Mouse (Mus musculus) liver, adult 2 months (tissue): ENCODE measurements at regions not wholly inside any gene's neighbourhood (a gene's known extent, or its start where the extent isn't known, plus 50 kb on each side); places are given as distances from the start of the nearest gene placed in this dataset.

Source experiments
- DNase-seq: peaks from one replicate; pipeline ENCODE4 v3.0.0-alpha.2; 2011; ENCODE audit warnings: low read depth, low spot score; ENCODE audit errors: extremely low read depth
- H3K27ac ChIP-seq: fragments of 200-500 bp; replicated peaks from 2 replicates; pipeline ENCODE4 v1.5.1; 2012; ENCODE audit warnings: low read depth, mild to moderate bottlenecking, control low read depth, inconsistent platforms, low read length; ENCODE audit not compliant: insufficient read depth
- H3K27me3 ChIP-seq: fragments of 200-500 bp; 2 replicates; pipeline ENCODE4 v1.6.1; 2012; ENCODE audit warnings: mild to moderate bottlenecking, moderate library complexity, low read length, inconsistent platforms; ENCODE audit not compliant: control insufficient read depth, insufficient read depth
- H3K36me3 ChIP-seq: fragments of 200-500 bp; 2 replicates; pipeline ENCODE4 v1.6.1; 2012; ENCODE audit warnings: low read length, inconsistent platforms; ENCODE audit not compliant: control insufficient read depth, insufficient read depth
- H3K4me1 ChIP-seq: fragments of 200-500 bp; 2 replicates; pipeline ENCODE4 v1.6.1; 2011; ENCODE audit warnings: low read length; ENCODE audit not compliant: control insufficient read depth, insufficient read depth
- H3K4me3 ChIP-seq: fragments of 200-500 bp; 2 replicates; pipeline ENCODE4 v1.5.1; 2011; ENCODE audit warnings: low read depth, mild to moderate bottlenecking, control low read depth, low read length, moderate library complexity; ENCODE audit not compliant: insufficient read depth
- H3K79me2 ChIP-seq: fragments of 200-500 bp; 2 replicates; pipeline ENCODE4 v1.6.1; 2012; ENCODE audit warnings: inconsistent platforms, mild to moderate bottlenecking, low read length, moderate library complexity; ENCODE audit not compliant: control insufficient read depth, insufficient read depth
- H3K9ac ChIP-seq: fragments of 200-500 bp; 2 replicates; pipeline ENCODE4 v1.6.1; 2012; ENCODE audit warnings: low read depth, mild to moderate bottlenecking, control low read depth, inconsistent platforms, low read length
- CTCF ChIP-seq: fragments of 200-500 bp; IDR thresholded peaks from 2 replicates; pipeline ENCODE4 v1.5.1; 2011; ENCODE audit warnings: low read depth, low read length, control low read depth
- POLR2A ChIP-seq: fragments of 200-500 bp; IDR thresholded peaks from 2 replicates; pipeline ENCODE4 v1.6.1; 2011; ENCODE audit warnings: low read length, control low read depth; ENCODE audit not compliant: insufficient read depth; ENCODE audit errors: extremely low read depth
- WGBS: fragments of 180-500 bp; shearing (Covaris S2); methylation state at CpG from one replicate; pipeline ENCODE4 v1.1.7; 2018; 5-methylcytosine and 5-hydroxymethylcytosine counted together

DNA sequence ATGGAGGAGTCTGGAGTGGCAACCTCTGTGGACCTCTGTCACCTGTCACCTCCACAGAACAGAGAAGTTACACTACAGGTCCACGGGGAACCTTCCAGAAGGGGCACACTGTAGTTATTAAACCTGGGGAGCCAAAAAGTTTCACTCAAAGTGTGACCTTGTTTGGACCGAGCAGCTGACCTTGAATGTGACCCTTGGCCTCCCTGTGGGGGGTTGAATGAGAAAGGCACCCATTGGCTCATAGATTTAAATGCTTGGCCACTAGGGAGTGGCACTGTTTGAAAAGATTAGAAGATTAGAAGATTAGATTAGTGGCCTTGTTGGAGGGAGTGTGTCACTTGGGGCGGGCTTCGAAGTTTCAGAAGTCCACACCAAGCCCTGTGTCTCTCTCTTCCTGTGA is 160.3 kb upstream of the Igsf21 start:
- Histone ChIP-seq H3K36me3 (no peaks in the 10 kb centered on the region), H3K79me2 (no peaks in the 10 kb centered on the region), H3K4me3 (no peak overlapping the region), H3K27ac (no peak overlapping the region), H3K27me3 (no peaks in the 10 kb centered on the region), H3K4me1 (no peaks in the 10 kb centered on the region), H3K9ac (no peak overlapping the region)
- no peak for DNase-seq
- 70% methylated on average over 4 of the region's 4 CpGs for WGBS
- TF ChIP-seq CTCF (no peak), POLR2A (no peak)

GRCm38 (mm10) chr4:140405993-140406881 is 159.7 kb upstream of the Igsf21 start:
- Histone ChIP-seq H3K27ac (no peak overlapping the region), H3K4me1 (no peaks in the 10 kb centered on the region), H3K9ac (no peak overlapping the region), H3K79me2 (no peaks in the 10 kb centered on the region), H3K4me3 (no peak overlapping the region), H3K36me3 (no peaks in the 10 kb centered on the region), H3K27me3 (no peaks in the 10 kb centered on the region)
- DNase-seq, result no peak
- WGBS, result 70% methylated on average over 7 of the region's 7 CpGs
- TF ChIP-seq CTCF, result peak; percentile 44; the same call in 1 of the 2 replicates
- TF ChIP-seq POLR2A, result no peak

DNA sequence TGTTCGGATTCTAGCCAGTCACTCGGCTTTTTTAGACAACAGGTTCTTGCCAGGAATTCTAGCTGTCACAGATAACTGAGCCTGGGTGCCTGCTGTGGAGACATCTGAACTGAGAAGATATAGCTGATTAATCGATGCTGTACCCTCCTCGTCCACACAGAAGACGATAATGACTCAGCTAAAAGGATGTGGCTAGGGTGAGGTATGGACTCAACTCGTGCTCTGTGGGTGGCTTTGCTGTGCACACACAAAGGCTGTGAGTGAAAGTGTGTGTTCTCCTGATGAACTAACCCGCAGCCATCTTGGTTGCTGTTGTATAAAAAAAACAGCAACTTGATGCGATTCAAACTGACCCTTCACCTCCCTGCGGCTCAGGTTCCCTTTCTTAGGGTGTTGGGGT is 158.8 kb upstream of the Igsf21 start:
- Histone ChIP-seq H3K27ac (no peak overlapping the region), H3K4me1 (no peaks in the 10 kb centered on the region), H3K79me2 (no peaks in the 10 kb centered on the region), H3K36me3 (no peaks in the 10 kb centered on the region), H3K27me3 (no peaks in the 10 kb centered on the region), H3K9ac (no peak overlapping the region), H3K4me3 (no peak overlapping the region)
- WGBS, result 85% methylated on average over 9 of the region's 9 CpGs
- DNase-seq, result no peak
- TF ChIP-seq POLR2A (no peak), CTCF (no peak)

- TF ChIP-seq POLR2A, result no peak
- no peak for TF ChIP-seq CTCF
- H3K36me3 ChIP-seq, result no peaks in the 10 kb centered on the region
- H3K4me3 ChIP-seq, result no peak overlapping the region
- WGBS, result 48% methylated on average over 8 of the region's 8 CpGs
- no peaks in the 10 kb centered on the region for H3K27me3 ChIP-seq
- H3K27ac ChIP-seq, result no peak overlapping the region
- DNase-seq, result no peak
- H3K9ac ChIP-seq, result no peak overlapping the region
- H3K79me2 ChIP-seq, result no peaks in the 10 kb centered on the region
- no peaks in the 10 kb centered on the region for H3K4me1 ChIP-seq
Observed at GRCm38 (mm10) chr4:140403128-140403527, 156.5 kb upstream of the Igsf21 start.

- no peaks in the 10 kb centered on the region for H3K79me2 ChIP-seq
- no peaks in the 10 kb centered on the region for H3K27me3 ChIP-seq
- H3K36me3 ChIP-seq, result no peaks in the 10 kb centered on the region
- no peak overlapping the region for H3K9ac ChIP-seq
- H3K4me3 ChIP-seq, result no peak overlapping the region
- DNase-seq, result no peak
- no peak for TF ChIP-seq CTCF
- TF ChIP-seq POLR2A, result no peak
- H3K27ac ChIP-seq, result no peak overlapping the region
- no peaks in the 10 kb centered on the region for H3K4me1 ChIP-seq
- WGBS, result 72% methylated on average over 7 of the region's 7 CpGs
Observed at GRCm38 (mm10) chr4:140402319-140402718, 155.7 kb upstream of the Igsf21 start.

- Histone ChIP-seq H3K27ac (no peak overlapping the region), H3K9ac (no peak overlapping the region)
Observed at GRCm38 (mm10) chr4:140401632-140402031, 155.0 kb upstream of the Igsf21 start.

More at GRCm38 (mm10) chr4:140401632-140402031, 155.0 kb upstream of the Igsf21 start:
- TF ChIP-seq CTCF (no peak), POLR2A (no peak)
- no peak overlapping the region for H3K4me3 ChIP-seq
- no peaks in the 10 kb centered on the region for H3K79me2 ChIP-seq
- H3K36me3 ChIP-seq, result no peaks in the 10 kb centered on the region
- 87% methylated on average over 10 of the region's 10 CpGs for WGBS
- H3K27me3 ChIP-seq, result no peaks in the 10 kb centered on the region
- no peaks in the 10 kb centered on the region for H3K4me1 ChIP-seq
- no peak for DNase-seq
